Mouse (Mus musculus): Measurements from ENCODE around the gene Fbl. TPM values are rescaled to one million over a fixed set of nuclear protein-coding genes. Genes with fewer than 3 reads are reported as not detected.
"Not testable (repeated sequence)": the region's sequence is repeated elsewhere in the genome, so short reads cannot be mapped to it uniquely, and the experiment has no call there.

Gene Fbl
- total RNA-seq (2014; rRNA removed) (40.4 and 49.5 TPM in 2 replicates), polyA plus RNA-seq (2015; fragmentation: Nextera tagmentation; extraction: Ambion mirVana) (86.3 and 91.3 TPM in 2 replicates)

DNA sequence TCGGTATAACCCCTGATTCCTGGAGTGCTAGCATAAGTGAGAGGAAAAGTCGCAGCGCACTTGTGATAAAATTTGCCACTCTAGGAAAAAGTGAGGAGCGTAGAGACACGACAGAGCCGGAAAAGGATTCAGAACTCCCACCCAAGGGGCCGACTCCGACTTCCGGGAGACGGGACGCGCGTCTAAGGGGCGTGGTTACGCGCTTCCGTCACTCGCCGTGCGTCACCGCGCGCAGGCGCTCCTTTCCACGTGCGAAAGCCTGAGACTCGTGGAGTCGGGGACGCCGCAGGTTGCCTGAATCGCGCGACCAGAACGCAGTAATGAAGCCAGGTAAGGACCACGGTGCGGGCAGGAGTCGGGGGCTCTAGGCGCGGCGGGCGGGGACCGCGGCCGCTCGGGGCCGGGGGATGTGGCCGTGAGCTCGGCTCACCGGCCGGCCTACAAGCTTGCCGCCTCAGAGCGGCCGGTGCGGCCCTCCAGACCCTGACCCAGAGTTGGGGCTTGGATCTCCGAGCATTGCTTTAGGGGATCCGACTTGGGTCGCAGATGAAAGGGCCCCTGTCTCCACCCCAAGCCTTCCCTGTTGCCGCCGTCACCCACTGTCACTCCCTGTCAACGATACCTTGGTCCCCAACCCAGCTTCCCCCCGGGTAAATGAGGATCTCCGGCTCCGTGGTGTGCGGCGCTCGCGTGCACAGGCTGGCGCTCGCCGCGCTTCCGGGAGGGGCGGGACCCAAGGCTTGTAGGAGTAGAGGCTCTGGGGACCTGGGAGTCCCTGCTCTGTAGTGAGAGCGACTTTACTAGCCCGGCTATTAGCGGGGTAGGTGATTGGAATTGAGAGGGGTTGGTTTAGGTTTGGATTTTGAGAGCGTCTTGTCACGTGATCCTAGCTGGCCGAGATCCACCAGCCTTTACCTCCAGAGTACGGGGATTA, at the start of gene Fbl:
Fbl (plus strand) TSS at position 222 of the 934 bp plus-strand sequence.
- H3K4me1 ChIP-seq (ENCODE audit: insufficient read depth), result peaks cover 19% of the 10 kb centered on the region
- no peaks in the 10 kb centered on the region for H3K27me3 ChIP-seq (ENCODE audit: insufficient read depth, low read length)
- no peaks in the 10 kb centered on the region for H3K9me3 ChIP-seq (ENCODE audit: low read length)
- peak within 1 kb of the TSS; percentile 88 for H3K4me2 ChIP-seq (ENCODE audit: low read depth)
- 3% methylated on average over 79 of the region's 80 CpGs for WGBS
- peak within 1 kb of the TSS; percentile 73 for H3K4me3 ChIP-seq (ENCODE audit: low read depth, low read length)
- no peak for TF ChIP-seq CTCF (IDR thresholded peaks at IDR 0.05; ENCODE audit: low read depth)
- no peaks in the 10 kb centered on the region for H3K36me3 ChIP-seq (ENCODE audit: insufficient read depth)
- peak within 1 kb of the TSS; percentile 67 for H3K9ac ChIP-seq
- ATAC-seq, result peak; percentile 98
- H3K27ac ChIP-seq (ENCODE audit: low read depth, low read length), result peak within 1 kb of the TSS; percentile 81
- peak; percentile 97 for DNase-seq

DNA sequence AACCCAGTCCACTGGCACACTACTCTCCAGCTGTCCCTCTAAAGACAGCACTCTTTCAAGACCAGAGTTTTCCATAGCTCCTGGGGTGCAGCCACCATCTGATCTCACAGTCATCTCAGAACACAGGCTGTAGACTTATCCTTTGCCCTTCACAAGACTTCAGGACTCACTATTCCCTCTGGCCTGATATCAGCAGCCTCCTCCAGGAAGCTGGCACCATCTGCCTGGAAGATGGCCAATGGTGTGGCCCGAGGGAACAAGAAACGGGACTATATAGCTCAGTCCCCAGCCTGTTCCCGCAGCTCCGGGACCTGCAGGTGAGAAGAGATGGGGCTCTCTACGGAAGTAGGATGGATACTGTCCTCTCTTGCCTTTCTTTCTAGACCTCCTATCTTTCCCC, 40.3 kb upstream of the Fbl start, which contains the start of gene 9530053A07Rik:
9530053A07Rik (plus strand) TSS at position 301 of the 400 bp plus-strand sequence.
- no peak within 1 kb of the TSS for H3K27ac ChIP-seq (ENCODE audit: low read depth, low read length)
- no peaks in the 10 kb centered on the region for H3K4me1 ChIP-seq (ENCODE audit: insufficient read depth)
- DNase-seq, result no peak
- ATAC-seq, result no peak
- no peaks in the 10 kb centered on the region for H3K27me3 ChIP-seq (ENCODE audit: insufficient read depth, low read length)
- TF ChIP-seq CTCF (IDR thresholded peaks at IDR 0.05; ENCODE audit: low read depth), result no peak
- no peaks in the 10 kb centered on the region for H3K36me3 ChIP-seq (ENCODE audit: insufficient read depth)
- H3K9ac ChIP-seq, result no peak within 1 kb of the TSS
- no peak within 1 kb of the TSS for H3K4me2 ChIP-seq (ENCODE audit: low read depth)
- no peaks in the 10 kb centered on the region for H3K9me3 ChIP-seq (ENCODE audit: low read length)
- 85% methylated on average over 5 of the region's 5 CpGs for WGBS
- H3K4me3 ChIP-seq (ENCODE audit: low read depth, low read length), result no peak within 1 kb of the TSS

DNA sequence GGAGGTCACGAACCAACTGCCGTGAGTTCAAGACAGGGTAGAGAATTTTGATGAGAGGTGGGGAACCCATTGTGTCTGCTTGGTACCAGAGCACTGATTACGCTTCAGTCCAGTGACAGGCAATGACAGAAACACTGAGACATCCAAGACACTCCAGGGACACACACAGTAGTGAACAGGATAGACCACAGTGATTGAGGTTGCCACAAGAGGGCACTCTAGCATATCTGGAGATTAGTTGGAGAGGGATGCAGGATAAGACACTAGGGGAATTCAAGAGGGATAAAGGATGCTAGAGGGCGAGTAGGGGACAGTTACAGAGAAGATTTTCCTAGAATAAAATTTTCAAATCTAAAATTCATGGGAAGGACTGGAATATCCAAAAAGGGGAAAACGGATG, 31.9 kb upstream of the Fbl start:
- ATAC-seq, result peak; percentile 53; the same call in 1 of the 2 replicates
- peak; percentile 63 for DNase-seq
- H3K27me3 ChIP-seq (ENCODE audit: insufficient read depth, low read length), result no peaks in the 10 kb centered on the region

DNA sequence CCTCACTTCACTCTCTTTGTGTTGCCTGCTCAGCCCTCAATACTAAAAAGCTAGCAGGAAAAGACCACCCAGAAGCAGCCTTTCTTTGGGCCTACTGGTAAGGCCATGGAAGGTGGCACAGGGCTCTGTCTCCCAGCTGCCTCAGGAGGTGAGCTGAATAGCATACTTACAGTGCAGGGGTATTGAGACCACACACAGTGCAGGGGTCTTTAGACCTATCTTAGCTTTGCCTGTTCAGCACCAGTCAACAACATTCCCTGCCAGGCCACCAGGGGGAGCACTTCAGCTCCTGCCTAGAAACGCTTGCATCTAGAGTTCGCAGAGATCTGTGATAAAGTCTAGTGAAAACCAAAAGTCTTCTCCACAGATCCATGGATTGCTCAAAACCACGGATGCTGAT, 21.2 kb upstream of the Fbl start:
- no peak overlapping the region for H3K4me3 ChIP-seq (ENCODE audit: low read depth, low read length)
- H3K4me2 ChIP-seq (ENCODE audit: low read depth), result no peak overlapping the region
- ATAC-seq (peak; percentile 73), DNase-seq (peak; percentile 69)
- H3K27me3 ChIP-seq (ENCODE audit: insufficient read depth, low read length), result no peaks in the 10 kb centered on the region; the same call in 1 of the 2 replicates
- TF ChIP-seq CTCF (IDR thresholded peaks at IDR 0.05; ENCODE audit: low read depth), result peak; percentile 76
- 13% methylated on average over 3 of the region's 3 CpGs for WGBS
- H3K9me3 ChIP-seq (ENCODE audit: low read length), result 0 out of 2 replicates have a peak, but pooled peaks cover 4% of the 10 kb centered on the region
- H3K36me3 ChIP-seq (ENCODE audit: insufficient read depth), result no peaks in the 10 kb centered on the region
- no peak overlapping the region for H3K9ac ChIP-seq
- no peaks in the 10 kb centered on the region for H3K4me1 ChIP-seq (ENCODE audit: insufficient read depth)
- H3K27ac ChIP-seq (ENCODE audit: low read depth, low read length), result no peak overlapping the region

More for the DNA sequence above, 31.9 kb upstream of the Fbl start:
- no peaks in the 10 kb centered on the region for H3K4me1 ChIP-seq (ENCODE audit: insufficient read depth)
- no peak overlapping the region for H3K4me2 ChIP-seq (ENCODE audit: low read depth)
- H3K9me3 ChIP-seq (ENCODE audit: low read length), result no peaks in the 10 kb centered on the region
- TF ChIP-seq CTCF (IDR thresholded peaks at IDR 0.05; ENCODE audit: low read depth), result peak; percentile 76
- 57% methylated on average over 5 of the region's 5 CpGs for WGBS
- H3K36me3 ChIP-seq (ENCODE audit: insufficient read depth), result no peaks in the 10 kb centered on the region
- H3K27ac ChIP-seq (ENCODE audit: low read depth, low read length), result no peak overlapping the region
- no peak overlapping the region for H3K9ac ChIP-seq
- H3K4me3 ChIP-seq (ENCODE audit: low read depth, low read length), result no peak overlapping the region

DNA sequence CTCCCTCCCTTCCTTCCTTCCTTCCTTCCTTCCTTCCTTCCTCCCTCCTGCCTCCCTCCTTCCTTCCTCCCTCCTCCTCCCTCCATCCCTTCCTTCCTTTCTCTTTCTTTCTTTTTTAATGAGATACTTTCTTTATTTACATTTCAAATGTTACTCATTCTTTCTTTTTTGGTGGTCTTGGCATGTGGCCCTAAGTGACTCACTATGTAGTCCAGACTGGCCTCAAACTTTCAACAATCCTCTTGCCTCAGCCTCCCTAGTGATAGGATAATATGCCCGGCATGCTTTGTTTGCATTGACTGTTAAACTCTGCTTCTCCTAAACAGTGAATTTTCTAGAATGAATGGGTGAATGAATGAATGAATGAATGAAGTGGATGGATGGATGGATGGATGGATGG, 19.7 kb upstream of the Fbl start:
- Histone ChIP-seq H3K9ac (no peak overlapping the region), H3K4me2 (ENCODE audit: low read depth) (no peak overlapping the region), H3K4me3 (ENCODE audit: low read depth, low read length) (no peak overlapping the region), H3K4me1 (ENCODE audit: insufficient read depth) (no peaks in the 10 kb centered on the region), H3K27ac (ENCODE audit: low read depth, low read length) (no peak overlapping the region), H3K36me3 (ENCODE audit: insufficient read depth) (no peaks in the 10 kb centered on the region), H3K27me3 (ENCODE audit: insufficient read depth, low read length) (no peaks in the 10 kb centered on the region; the same call in 1 of the 2 replicates), H3K9me3 (ENCODE audit: low read length) (no peaks in the 10 kb centered on the region)
- no peak for TF ChIP-seq CTCF (IDR thresholded peaks at IDR 0.05; ENCODE audit: low read depth)
- 91% methylated on average over 1 of the region's 1 CpGs for WGBS
- DNase-seq (no peak), ATAC-seq (no peak)

DNA sequence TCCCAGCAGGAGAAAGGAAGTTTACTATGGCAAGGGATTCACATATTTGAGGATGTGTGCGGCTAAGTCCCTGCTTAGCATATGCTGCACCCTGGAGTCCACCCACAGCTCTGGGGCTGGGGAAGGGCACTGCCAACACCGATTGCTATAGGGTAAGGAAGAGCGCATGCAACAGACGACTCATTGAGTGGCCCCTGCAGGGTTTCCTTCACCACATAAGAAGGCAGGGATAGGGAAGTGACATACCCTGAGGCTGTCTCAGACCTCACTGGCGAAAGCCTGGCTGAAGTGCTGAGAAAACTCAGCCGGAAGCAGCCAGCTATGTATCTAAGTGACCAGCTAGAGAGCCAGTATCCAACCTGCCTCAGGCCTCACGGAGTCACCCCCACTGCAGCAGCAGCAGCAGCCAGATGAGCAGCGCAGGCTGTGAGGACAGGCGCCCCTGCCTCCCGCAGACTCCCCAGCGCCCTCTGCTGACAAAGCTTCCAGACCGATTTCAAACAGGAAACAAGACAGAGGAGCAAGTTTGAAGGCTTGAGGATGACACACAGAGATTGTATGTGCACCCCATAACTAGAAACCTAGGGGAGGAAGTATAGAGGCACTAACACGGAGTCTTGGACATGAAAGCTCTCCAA, 17.8 kb upstream of the Fbl start:
- ATAC-seq (no peak), DNase-seq (peak; percentile 22)
- H3K4me1 ChIP-seq (ENCODE audit: insufficient read depth), result no peaks in the 10 kb centered on the region
- H3K9ac ChIP-seq, result no peak overlapping the region
- H3K27ac ChIP-seq (ENCODE audit: low read depth, low read length), result no peak overlapping the region
- no peak overlapping the region for H3K4me2 ChIP-seq (ENCODE audit: low read depth)
- H3K4me3 ChIP-seq (ENCODE audit: low read depth, low read length), result no peak overlapping the region
- no peaks in the 10 kb centered on the region for H3K9me3 ChIP-seq (ENCODE audit: low read length)
- no peaks in the 10 kb centered on the region; the same call in 1 of the 2 replicates for H3K27me3 ChIP-seq (ENCODE audit: insufficient read depth, low read length)
- no peaks in the 10 kb centered on the region for H3K36me3 ChIP-seq (ENCODE audit: insufficient read depth)
- TF ChIP-seq CTCF (IDR thresholded peaks at IDR 0.05; ENCODE audit: low read depth), result peak; percentile 68
- WGBS, result 17% methylated on average over 13 of the region's 13 CpGs

DNA sequence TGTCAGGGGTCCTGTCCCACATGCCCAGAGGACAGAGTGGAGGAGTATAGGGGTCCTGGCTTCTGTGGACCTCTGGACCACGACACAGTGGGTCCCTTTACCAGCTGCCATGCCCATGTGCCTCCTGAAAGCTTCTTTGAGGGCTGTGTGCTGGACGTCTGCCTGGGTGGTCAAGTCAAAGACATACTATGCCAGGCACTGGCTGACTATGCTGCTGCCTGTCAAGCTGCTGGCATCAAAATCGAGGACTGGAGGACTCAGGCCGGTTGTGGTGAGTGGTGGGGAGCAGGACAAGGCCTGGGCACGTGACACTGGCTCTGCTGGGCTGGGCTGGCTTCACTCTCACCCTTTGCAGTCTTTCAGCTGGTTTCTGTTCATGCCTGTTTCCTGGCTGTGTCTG, 15.9 kb upstream of the Fbl start:
- not testable (repeated sequence) for H3K27me3 ChIP-seq (ENCODE audit: insufficient read depth, low read length); H3K4me2 ChIP-seq (ENCODE audit: low read depth); H3K4me3 ChIP-seq (ENCODE audit: low read depth, low read length); H3K36me3 ChIP-seq (ENCODE audit: insufficient read depth); H3K4me1 ChIP-seq (ENCODE audit: insufficient read depth); H3K27ac ChIP-seq (ENCODE audit: low read depth, low read length); H3K9me3 ChIP-seq (ENCODE audit: low read length); H3K9ac ChIP-seq
- DNase-seq (peak; percentile 2), ATAC-seq (peak; percentile 48)
- 29% methylated on average over 4 of the region's 5 CpGs for WGBS
